Mouse (Mus musculus) limb, embryonic 15.5 days (tissue): ENCODE measurements around the gene Rgs9bp. TPM values are rescaled to one million over a fixed set of nuclear protein-coding genes. Genes with fewer than 3 reads are reported as not detected.
A peak's percentile ranks its signal among the peaks of the same experiment; 100 is the strongest.
"Not testable (repeated sequence)": the region's sequence is repeated elsewhere in the genome, so short reads cannot be mapped to it uniquely, and the experiment has no call there.

ENCODE experiments used
- ATAC-seq: fragments of 200-750 bp; cut with Nextera tagmentation; 2 replicates; pipeline ENCODE4 v1.8.0; 2017; ENCODE audit warnings: low read depth, moderate TSS enrichment; ENCODE audit not compliant: insufficient number of reproducible peaks, low FRiP score, low TSS enrichment
- H3K27ac ChIP-seq: fragments of 300-500 bp; sonication (generic); 2 replicates; pipeline ENCODE4 v1.5.1; 2015; ENCODE audit warnings: moderate library complexity, mild to moderate bottlenecking, inconsistent platforms
- H3K27me3 ChIP-seq: fragments of 300-500 bp; sonication (generic); 2 replicates; pipeline ENCODE4 v1.6.1; 2015; ENCODE audit warnings: inconsistent platforms
- H3K36me3 ChIP-seq: fragments of 300-500 bp; sonication (generic); 2 replicates; pipeline ENCODE4 v1.6.1; 2015; ENCODE audit warnings: inconsistent platforms
- H3K4me1 ChIP-seq: fragments of 300-500 bp; sonication (generic); 2 replicates; pipeline ENCODE4 v1.6.1; 2015; ENCODE audit warnings: inconsistent platforms
- H3K4me2 ChIP-seq: fragments of 300-500 bp; sonication (generic); 2 replicates; pipeline ENCODE4 v1.6.1; 2015; ENCODE audit warnings: mild to moderate bottlenecking, inconsistent platforms
- H3K4me3 ChIP-seq: fragments of 300-500 bp; sonication (generic); 2 replicates; pipeline ENCODE4 v1.5.1; 2015; ENCODE audit warnings: mild to moderate bottlenecking, inconsistent platforms
- H3K9ac ChIP-seq: fragments of 300-500 bp; sonication (generic); 2 replicates; pipeline ENCODE4 v1.6.1; 2015; ENCODE audit warnings: inconsistent platforms
- H3K9me3 ChIP-seq: fragments of 300-500 bp; sonication (generic); 2 replicates; pipeline ENCODE4 v1.6.1; 2016; ENCODE audit warnings: inconsistent platforms
- WGBS: fragments of 180-500 bp; shearing (Covaris S2); methylation state at CpG from one replicate; pipeline ENCODE4 v1.1.7; 2015; 5-methylcytosine and 5-hydroxymethylcytosine counted together
- polyA plus RNA-seq: library from polyadenylated mRNA; unstranded; fragments of >200 nt; fragmentation: Nextera tagmentation; extraction: Ambion mirVana; gene quantifications from 2 replicates; pipeline ENCODE4 v1.2.1, GENCODE M21; 2015

The Rgs9bp gene
- polyA plus RNA-seq, 1 experiment from 2014 or later: 0.52 TPM

- Histone ChIP-seq H3K9me3 (no peaks in the 10 kb centered on the region), H3K4me2 (peak overlapping the region; percentile 97), H3K9ac (peak overlapping the region; percentile 94), H3K4me1 (peaks cover 16% of the 10 kb centered on the region), H3K27me3 (no peaks in the 10 kb centered on the region), H3K27ac (peak overlapping the region; percentile 97), H3K36me3 (peaks cover 4% of the 10 kb centered on the region), H3K4me3 (peak overlapping the region; percentile 74)
- under 1% methylated on average over 92 of the region's 93 CpGs for WGBS
- peak; percentile 85 for ATAC-seq
These were observed 29.9 kb downstream of the Rgs9bp start for GRCm38 (mm10) chr7:35555224-35556204.

DNA sequence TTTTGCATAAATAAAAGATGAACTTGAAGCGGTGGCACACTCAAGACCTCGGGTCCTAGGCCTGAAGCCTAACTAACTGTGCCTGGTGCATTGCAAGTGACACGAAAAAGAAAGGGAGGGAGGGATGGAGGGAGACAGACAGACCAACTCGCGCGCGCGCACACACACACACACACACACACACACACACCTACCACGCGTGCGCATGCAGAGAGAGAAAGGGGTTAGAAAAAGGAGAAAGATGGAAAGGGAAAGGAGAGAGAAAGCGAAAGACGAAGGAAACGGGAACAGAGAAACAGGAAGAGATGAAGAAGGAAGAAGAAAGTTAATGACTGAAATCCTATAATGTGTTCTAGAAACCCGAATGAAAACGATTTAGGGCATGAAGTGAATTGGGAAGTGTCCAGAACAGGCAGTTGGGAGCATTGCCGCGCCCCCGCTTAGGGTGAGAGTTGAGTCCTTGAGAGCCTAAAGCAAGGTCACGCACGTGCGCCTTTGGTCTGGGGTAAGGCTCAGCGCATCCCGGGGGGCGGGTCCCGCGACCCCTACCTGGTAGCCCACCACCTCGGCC, 30.7 kb downstream of the Rgs9bp start:
- Histone ChIP-seq H3K9me3 (no peaks in the 10 kb centered on the region), H3K36me3 (peaks cover 10% of the 10 kb centered on the region), H3K4me3 (peak overlapping the region; percentile 74), H3K27me3 (no peaks in the 10 kb centered on the region), H3K4me2 (peak overlapping the region; percentile 97), H3K27ac (peak overlapping the region; percentile 97), H3K9ac (peak overlapping the region; percentile 94), H3K4me1 (peaks cover 16% of the 10 kb centered on the region)
- 3% methylated on average over 27 of the region's 28 CpGs for WGBS
- ATAC-seq: no peak

DNA sequence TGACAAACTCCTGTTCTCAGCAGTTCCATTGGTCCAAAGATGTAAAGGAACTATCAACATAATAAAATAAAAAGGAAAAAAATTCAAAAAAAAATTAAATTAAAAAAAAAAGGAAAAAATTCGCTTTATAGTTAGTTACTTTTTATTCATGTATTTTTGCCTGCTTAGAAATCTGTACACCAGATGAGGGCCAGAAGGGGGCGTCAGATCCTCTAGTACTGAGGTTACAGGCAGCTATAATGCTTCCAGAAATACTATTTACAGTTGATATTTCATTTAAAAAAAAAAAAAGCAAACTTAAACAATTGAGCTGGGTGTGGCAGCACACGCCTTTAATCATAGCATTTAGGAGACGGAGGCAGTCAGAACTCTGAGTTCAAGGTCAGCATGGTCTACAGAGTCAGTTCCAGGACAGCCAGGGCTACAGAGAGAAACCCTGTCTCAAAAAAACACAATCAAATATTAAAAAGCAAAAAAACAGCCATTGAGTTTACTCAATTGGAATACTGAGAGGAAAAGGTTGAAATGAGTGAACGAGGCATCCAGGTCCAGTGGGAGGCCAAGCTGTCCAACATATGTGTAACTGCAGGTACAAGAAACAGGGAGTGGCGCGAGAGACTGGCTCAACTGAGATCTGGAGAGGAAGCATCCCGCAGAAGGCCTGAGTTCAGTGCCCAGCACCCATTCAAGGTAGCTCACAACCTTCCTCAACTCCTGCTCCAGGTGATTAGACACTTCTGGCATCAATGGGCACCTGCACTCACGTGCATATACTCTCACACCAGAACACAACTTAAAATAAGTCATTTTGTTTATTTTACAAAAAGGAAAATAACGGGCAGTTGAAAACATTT, 31.4 kb downstream of the Rgs9bp start:
- no peak for ATAC-seq
- Histone ChIP-seq H3K36me3 (peaks cover 14% of the 10 kb centered on the region), H3K27me3 (no peaks in the 10 kb centered on the region), H3K27ac (no peak overlapping the region), H3K9me3 (no peaks in the 10 kb centered on the region), H3K4me3 (peak overlapping the region; percentile 74), H3K4me1 (peaks cover 16% of the 10 kb centered on the region), H3K4me2 (peak overlapping the region; percentile 97), H3K9ac (no peak overlapping the region)
- 64% methylated on average over 10 of the region's 10 CpGs for WGBS

DNA sequence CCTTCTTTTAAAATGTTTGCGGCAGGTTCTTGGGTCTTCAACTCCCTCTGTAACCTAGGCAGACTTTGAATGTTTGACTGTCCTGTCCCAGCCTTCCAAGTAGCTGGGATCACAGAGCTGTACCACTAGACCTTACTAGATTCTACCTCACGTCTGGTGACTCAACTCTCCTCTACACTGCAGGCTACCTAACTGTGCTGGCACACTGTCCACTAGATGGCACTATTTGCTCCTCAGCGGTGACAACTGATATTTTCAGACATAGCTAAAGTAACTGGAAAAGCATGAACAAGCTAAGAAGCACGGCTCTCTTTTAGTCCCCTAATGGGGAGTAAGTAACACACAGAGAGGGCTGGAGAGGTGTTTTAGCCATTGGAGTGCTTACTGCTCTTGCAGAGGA, 39.5 kb downstream of the Rgs9bp start:
- Histone ChIP-seq H3K4me2 (no peak overlapping the region), H3K27ac (no peak overlapping the region), H3K36me3 (peaks cover 28% of the 10 kb centered on the region), H3K4me3 (no peak overlapping the region), H3K9ac (no peak overlapping the region), H3K4me1 (no peaks in the 10 kb centered on the region), H3K9me3 (no peaks in the 10 kb centered on the region), H3K27me3 (no peaks in the 10 kb centered on the region)
- 32% methylated on average over 4 of the region's 4 CpGs for WGBS
- 0 out of 2 replicates have a peak, but pooled peaks have one; percentile 61 for ATAC-seq

DNA sequence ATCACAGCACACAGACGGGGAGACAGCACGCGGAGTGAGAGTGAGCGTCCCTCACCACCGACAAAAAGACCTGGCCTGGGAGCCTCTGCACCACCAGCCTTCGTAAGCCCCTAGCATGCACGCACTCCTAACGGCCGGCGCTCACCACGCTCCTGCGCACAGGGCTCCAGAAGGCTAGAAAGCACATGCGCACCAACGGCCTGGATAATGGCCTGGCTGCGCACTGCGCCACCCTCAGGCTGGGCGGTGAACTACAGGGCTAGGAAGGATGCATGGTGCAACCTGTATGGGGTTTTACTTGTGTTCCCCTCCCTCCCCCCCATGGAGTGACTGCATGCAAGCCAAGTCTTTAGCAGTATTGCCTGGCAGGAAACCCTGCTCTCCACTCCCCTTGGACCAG, 47.8 kb downstream of the Rgs9bp start, which contains the start of gene Tdrd12:
Gene Tdrd12 (minus strand): TSS at position 184 of the 400 bp plus-strand sequence.
- H3K9me3 ChIP-seq: no peaks in the 10 kb centered on the region
- H3K9ac ChIP-seq: no peak within 1 kb of the TSS
- 91% methylated on average over 17 of the region's 17 CpGs for WGBS
- H3K36me3 ChIP-seq: no peaks in the 10 kb centered on the region
- no peak within 1 kb of the TSS for H3K27ac ChIP-seq
- no peaks in the 10 kb centered on the region for H3K4me1 ChIP-seq
- H3K27me3 ChIP-seq: no peaks in the 10 kb centered on the region
- H3K4me2 ChIP-seq: no peak within 1 kb of the TSS
- no peak for ATAC-seq
- H3K4me3 ChIP-seq: no peak within 1 kb of the TSS

DNA sequence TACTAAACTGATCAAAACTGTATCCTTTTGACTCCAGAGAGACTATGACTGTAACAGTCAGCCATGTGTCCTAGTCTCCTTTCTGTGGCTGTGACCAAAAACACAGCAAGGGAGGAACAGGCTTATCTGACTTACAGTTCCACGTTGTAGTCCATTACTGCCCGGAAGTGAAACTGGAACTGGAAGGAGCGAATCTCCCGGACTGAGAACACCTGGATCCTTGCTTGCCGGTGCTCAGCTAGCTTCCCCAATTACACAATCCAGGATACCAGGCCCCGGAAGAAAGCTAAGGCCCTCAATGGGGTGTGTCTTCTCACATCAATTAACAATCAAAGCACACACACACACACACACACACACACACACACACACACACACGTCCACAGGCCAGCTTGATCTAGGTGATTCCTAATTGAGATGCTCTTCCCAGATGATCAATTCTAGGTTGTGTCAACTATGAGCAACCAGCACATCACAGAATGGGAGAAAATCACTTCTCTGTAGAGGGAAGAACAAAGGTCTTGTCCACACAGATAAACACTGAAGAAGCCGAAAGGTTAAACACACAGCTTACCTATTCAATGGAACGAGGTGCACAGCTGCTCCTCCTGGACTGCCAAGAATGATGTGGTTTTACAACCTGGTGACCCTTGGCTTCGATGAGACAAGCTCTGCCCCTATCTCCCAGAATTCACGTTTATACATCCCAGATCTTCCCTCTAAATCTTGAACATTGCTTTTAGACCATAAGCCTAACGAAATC, 49.5 kb downstream of the Rgs9bp start:
- 72% methylated on average over 12 of the region's 12 CpGs for WGBS
- ATAC-seq: no peak
- no peaks in the 10 kb centered on the region for H3K4me1 ChIP-seq

DNA sequence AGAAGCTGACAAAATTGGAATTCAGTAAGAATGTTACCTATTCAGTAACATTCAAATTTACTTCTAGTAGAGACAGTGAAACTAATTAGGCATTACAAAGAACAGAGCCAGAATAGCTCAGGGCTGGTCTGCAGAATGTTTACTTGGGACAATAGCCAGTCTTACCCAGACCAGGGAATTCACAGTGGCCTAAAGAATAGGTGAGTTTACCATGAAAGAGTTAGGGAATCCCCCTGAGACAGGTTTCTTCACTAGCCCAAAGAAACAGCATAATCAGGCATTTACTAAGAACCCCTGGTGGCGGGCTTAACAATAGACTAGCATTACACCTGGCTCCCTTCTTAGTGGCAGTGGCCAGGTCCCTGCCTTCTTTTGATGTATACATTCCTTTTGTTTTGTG, 54.8 kb downstream of the Rgs9bp start:
- H3K36me3 ChIP-seq, H3K9ac ChIP-seq, ATAC-seq, H3K4me1 ChIP-seq, H3K27me3 ChIP-seq, H3K9me3 ChIP-seq, H3K4me2 ChIP-seq, H3K4me3 ChIP-seq, H3K27ac ChIP-seq: not testable (repeated sequence)
- WGBS: 70% methylated on average over 1 of the region's 1 CpGs

More for the DNA sequence above, 49.5 kb downstream of the Rgs9bp start:
- H3K27me3 ChIP-seq: no peaks in the 10 kb centered on the region
- H3K27ac ChIP-seq: no peak overlapping the region
- no peak overlapping the region for H3K4me2 ChIP-seq
- no peaks in the 10 kb centered on the region for H3K9me3 ChIP-seq
- no peak overlapping the region for H3K4me3 ChIP-seq
- no peak overlapping the region for H3K9ac ChIP-seq
- no peaks in the 10 kb centered on the region for H3K36me3 ChIP-seq

DNA sequence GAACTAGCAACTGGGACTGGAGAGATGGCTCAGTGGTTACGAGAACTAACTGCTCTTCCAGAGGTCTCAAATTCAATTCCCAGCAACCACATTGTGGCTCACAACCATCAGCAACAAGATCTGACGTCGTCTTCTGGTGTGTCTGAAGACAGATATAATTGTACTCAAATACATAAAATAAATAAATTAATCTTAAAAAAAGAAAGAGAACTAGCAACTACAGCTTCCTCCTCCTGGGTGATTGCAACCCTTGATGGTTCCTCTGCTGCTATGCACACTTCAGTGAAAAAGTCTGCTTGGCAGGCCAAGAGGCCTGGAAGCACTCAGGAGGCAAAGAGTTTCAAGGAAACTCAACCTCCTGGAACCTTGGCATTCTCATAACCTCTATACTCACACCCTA, 55.4 kb downstream of the Rgs9bp start:
- WGBS: 80% methylated on average over 3 of the region's 3 CpGs
- Histone ChIP-seq H3K27me3 (no peaks in the 10 kb centered on the region), H3K4me2 (no peak overlapping the region), H3K4me3 (no peak overlapping the region), H3K9me3 (no peaks in the 10 kb centered on the region), H3K4me1 (no peaks in the 10 kb centered on the region), H3K36me3 (no peaks in the 10 kb centered on the region), H3K27ac (no peak overlapping the region), H3K9ac (no peak overlapping the region)
- no peak for ATAC-seq

Other genes with a start within 250 kb of the Rgs9bp start
- gene Faap24, start 188.7 kb downstream of the Rgs9bp start, polyA plus RNA-seq: 15.6 and 16.0 TPM in 2 replicates
- gene Cep89, start 188.5 kb downstream of the Rgs9bp start, polyA plus RNA-seq: 34.6 and 34.9 TPM in 2 replicates
- gene Slc7a9, start 136.8 kb downstream of the Rgs9bp start, polyA plus RNA-seq: 0.08 TPM in 1 of 2 replicates, not detected in the other
- 0.19 and 0.36 TPM in 2 replicates for gene Tdrd12, start 47.8 kb downstream of the Rgs9bp start, polyA plus RNA-seq
- 47.5 and 49.3 TPM in 2 replicates for gene Nudt19, start 29.3 kb downstream of the Rgs9bp start, polyA plus RNA-seq
- gene Ankrd27, start 662 bp upstream of the Rgs9bp start, polyA plus RNA-seq: 54.4 and 55.0 TPM in 2 replicates
- gene Pdcd5, start 61.9 kb upstream of the Rgs9bp start, polyA plus RNA-seq: 222 and 241 TPM in 2 replicates
- gene Dpy19l3, start 168.9 kb upstream of the Rgs9bp start, polyA plus RNA-seq: 22.0 and 27.8 TPM in 2 replicates
- 17.5 and 18.5 TPM in 2 replicates for gene Zfp507, start 217.4 kb upstream of the Rgs9bp start, polyA plus RNA-seq